Mouse (Mus musculus): ENCODE measurements around the gene Olfr466. TPM values are rescaled to one million over a fixed set of nuclear protein-coding genes. Genes with fewer than 3 reads are reported as not detected.

Olfr466 gene
- polyA plus RNA-seq, 1 experiment from 2014 or later = not detected

DNA sequence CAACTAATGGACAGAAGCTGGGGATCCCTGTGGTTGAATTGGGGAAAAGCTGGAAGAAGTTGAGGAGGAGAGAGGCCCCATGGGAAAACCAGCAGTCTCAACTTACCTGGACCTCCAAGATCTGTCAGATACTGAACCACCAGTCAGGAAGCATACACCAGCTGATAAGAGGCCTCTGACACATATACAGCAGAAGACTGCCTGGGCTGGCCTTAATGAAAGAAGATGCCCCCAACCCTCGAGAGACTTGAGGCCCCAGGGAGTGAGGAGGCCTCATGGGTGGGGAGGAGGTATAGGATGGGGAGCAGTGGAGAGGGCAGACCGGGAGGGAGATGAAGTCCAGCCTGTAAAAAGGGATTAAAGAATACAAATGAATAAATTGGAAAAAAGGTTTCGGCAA lies 29.1 kb upstream of the Olfr466 start:
- TF ChIP-seq EP300 (IDR thresholded peaks at IDR 0.05; ENCODE audit: low read depth) (no peak), CTCF (IDR thresholded peaks at IDR 0.05; ENCODE audit: low read depth) (no peak)

DNA sequence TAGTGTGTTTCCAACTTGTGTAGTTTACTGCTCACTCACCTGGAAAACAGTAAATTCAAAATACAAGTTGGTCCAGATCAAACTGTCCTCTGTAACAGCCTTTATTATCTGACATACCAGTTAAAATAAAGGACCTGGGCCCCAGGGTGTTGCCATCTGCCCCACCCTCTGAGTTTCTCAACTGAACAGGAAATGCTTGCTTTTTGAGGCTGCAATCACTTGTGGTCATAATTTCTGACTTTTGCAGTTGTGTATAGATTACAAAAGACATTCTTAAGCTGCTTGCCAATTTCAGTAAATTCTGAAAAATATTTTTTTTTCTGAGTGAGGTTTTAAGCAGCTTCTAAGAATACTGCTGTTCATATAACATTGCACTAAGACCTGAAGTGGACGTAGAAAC lies 27.9 kb upstream of the Olfr466 start:
- no peaks in the 10 kb centered on the region for H3K27me3 ChIP-seq (ENCODE audit: insufficient read depth, low read length)
- H3K27ac ChIP-seq (ENCODE audit: low read depth) = peak overlapping the region; percentile 53
- H3K4me3 ChIP-seq (ENCODE audit: low read depth, low read length) = no peak overlapping the region
- H3K9me3 ChIP-seq (ENCODE audit: low read length) = no peaks in the 10 kb centered on the region
- no peak for DNase-seq
- 0 out of 2 replicates have a peak, but pooled peaks cover 2% of the 10 kb centered on the region for H3K4me1 ChIP-seq (ENCODE audit: insufficient read depth)
- H3K9ac ChIP-seq (replicated peaks) = no peak overlapping the region
- TF ChIP-seq CTCF (IDR thresholded peaks at IDR 0.05; ENCODE audit: low read depth) (no peak), EP300 (IDR thresholded peaks at IDR 0.05; ENCODE audit: low read depth) (peak; percentile 89)
- WGBS (ENCODE audit: insufficient replicate concordance) = 44% methylated on average over 1 of the region's 1 CpGs
- no peaks in the 10 kb centered on the region for H3K36me3 ChIP-seq (replicated peaks; ENCODE audit: insufficient read depth, low read length)
- no peak overlapping the region; the same call in 1 of the 2 replicates for H3K4me2 ChIP-seq (ENCODE audit: low read depth, low read length)
- ATAC-seq = peak; percentile 85

More for the DNA sequence above, 29.1 kb upstream of the Olfr466 start:
- ATAC-seq (no peak), DNase-seq (no peak)
- H3K9me3 ChIP-seq (ENCODE audit: low read length) = no peaks in the 10 kb centered on the region
- H3K27me3 ChIP-seq (ENCODE audit: insufficient read depth, low read length) = no peaks in the 10 kb centered on the region
- H3K9ac ChIP-seq (replicated peaks) = no peak overlapping the region
- H3K4me3 ChIP-seq (ENCODE audit: low read depth, low read length) = no peak overlapping the region
- no peaks in the 10 kb centered on the region for H3K36me3 ChIP-seq (replicated peaks; ENCODE audit: insufficient read depth, low read length)
- WGBS (ENCODE audit: insufficient replicate concordance) = 56% methylated on average over 3 of the region's 3 CpGs
- 0 out of 2 replicates have a peak, but pooled peaks cover 2% of the 10 kb centered on the region for H3K4me1 ChIP-seq (ENCODE audit: insufficient read depth)
- H3K4me2 ChIP-seq (ENCODE audit: low read depth, low read length) = no peak overlapping the region
- no peak overlapping the region for H3K27ac ChIP-seq (ENCODE audit: low read depth)

GRCm38 (mm10) chr13:65127063-65127847 lies 22.8 kb upstream of the Olfr466 start:
- H3K9ac ChIP-seq (replicated peaks) = no peak overlapping the region
- no peaks in the 10 kb centered on the region for H3K27me3 ChIP-seq (ENCODE audit: insufficient read depth, low read length)
- H3K27ac ChIP-seq (ENCODE audit: low read depth) = no peak overlapping the region
- H3K4me3 ChIP-seq (ENCODE audit: low read depth, low read length) = no peak overlapping the region
- TF ChIP-seq CTCF (IDR thresholded peaks at IDR 0.05; ENCODE audit: low read depth) (peak; percentile 62), EP300 (IDR thresholded peaks at IDR 0.05; ENCODE audit: low read depth) (no peak)
- DNase-seq (no peak), ATAC-seq (peak; percentile 47)
- H3K4me1 ChIP-seq (ENCODE audit: insufficient read depth) = 0 out of 2 replicates have a peak, but pooled peaks cover 2% of the 10 kb centered on the region
- no peaks in the 10 kb centered on the region for H3K9me3 ChIP-seq (ENCODE audit: low read length)
- WGBS (ENCODE audit: insufficient replicate concordance) = 43% methylated on average over 3 of the region's 3 CpGs
- H3K36me3 ChIP-seq (replicated peaks; ENCODE audit: insufficient read depth, low read length) = no peaks in the 10 kb centered on the region
- H3K4me2 ChIP-seq (ENCODE audit: low read depth, low read length) = no peak overlapping the region

- 69% methylated on average over 4 of the region's 4 CpGs for WGBS (ENCODE audit: insufficient replicate concordance)
These were observed 12.3 kb upstream of the Olfr466 start, which contains the start of gene Olfr465-ps1 for GRCm38 (mm10) chr13:65137789-65138188. Olfr465-ps1 (plus strand) TSS chr13:65138089.

GRCm38 (mm10) chr13:65174102-65174501 lies 24.1 kb downstream of the Olfr466 start:
- no peak overlapping the region for H3K9ac ChIP-seq (replicated peaks)
- no peaks in the 10 kb centered on the region for H3K9me3 ChIP-seq (ENCODE audit: low read length)
- H3K27ac ChIP-seq (ENCODE audit: low read depth) = no peak overlapping the region
- H3K4me3 ChIP-seq (ENCODE audit: low read depth, low read length) = no peak overlapping the region
- no peaks in the 10 kb centered on the region for H3K27me3 ChIP-seq (ENCODE audit: insufficient read depth, low read length)
- TF ChIP-seq EP300 (IDR thresholded peaks at IDR 0.05; ENCODE audit: low read depth) (no peak), CTCF (IDR thresholded peaks at IDR 0.05; ENCODE audit: low read depth) (no peak)
- no peaks in the 10 kb centered on the region for H3K36me3 ChIP-seq (replicated peaks; ENCODE audit: insufficient read depth, low read length)
- H3K4me2 ChIP-seq (ENCODE audit: low read depth, low read length) = no peak overlapping the region
- H3K4me1 ChIP-seq (ENCODE audit: insufficient read depth) = peaks cover 5% of the 10 kb centered on the region; the same call in 1 of the 2 replicates
- no peak for ATAC-seq
- no peak for DNase-seq
- 56% methylated on average over 3 of the region's 3 CpGs for WGBS (ENCODE audit: insufficient replicate concordance)

More at GRCm38 (mm10) chr13:65137789-65138188, 12.3 kb upstream of the Olfr466 start, which contains the start of gene Olfr465-ps1:
- no peaks in the 10 kb centered on the region for H3K9me3 ChIP-seq (ENCODE audit: low read length)
- H3K4me3 ChIP-seq (ENCODE audit: low read depth, low read length) = no peak within 1 kb of the TSS
- no peaks in the 10 kb centered on the region for H3K4me1 ChIP-seq (ENCODE audit: insufficient read depth)
- H3K9ac ChIP-seq (replicated peaks) = no peak within 1 kb of the TSS
- no peak within 1 kb of the TSS for H3K27ac ChIP-seq (ENCODE audit: low read depth)
- no peak for TF ChIP-seq EP300 (IDR thresholded peaks at IDR 0.05; ENCODE audit: low read depth)
- no peak for TF ChIP-seq CTCF (IDR thresholded peaks at IDR 0.05; ENCODE audit: low read depth)
- no peaks in the 10 kb centered on the region for H3K36me3 ChIP-seq (replicated peaks; ENCODE audit: insufficient read depth, low read length)
- H3K27me3 ChIP-seq (ENCODE audit: insufficient read depth, low read length) = no peaks in the 10 kb centered on the region
- ATAC-seq = no peak
- H3K4me2 ChIP-seq (ENCODE audit: low read depth, low read length) = no peak within 1 kb of the TSS
- no peak for DNase-seq

DNA sequence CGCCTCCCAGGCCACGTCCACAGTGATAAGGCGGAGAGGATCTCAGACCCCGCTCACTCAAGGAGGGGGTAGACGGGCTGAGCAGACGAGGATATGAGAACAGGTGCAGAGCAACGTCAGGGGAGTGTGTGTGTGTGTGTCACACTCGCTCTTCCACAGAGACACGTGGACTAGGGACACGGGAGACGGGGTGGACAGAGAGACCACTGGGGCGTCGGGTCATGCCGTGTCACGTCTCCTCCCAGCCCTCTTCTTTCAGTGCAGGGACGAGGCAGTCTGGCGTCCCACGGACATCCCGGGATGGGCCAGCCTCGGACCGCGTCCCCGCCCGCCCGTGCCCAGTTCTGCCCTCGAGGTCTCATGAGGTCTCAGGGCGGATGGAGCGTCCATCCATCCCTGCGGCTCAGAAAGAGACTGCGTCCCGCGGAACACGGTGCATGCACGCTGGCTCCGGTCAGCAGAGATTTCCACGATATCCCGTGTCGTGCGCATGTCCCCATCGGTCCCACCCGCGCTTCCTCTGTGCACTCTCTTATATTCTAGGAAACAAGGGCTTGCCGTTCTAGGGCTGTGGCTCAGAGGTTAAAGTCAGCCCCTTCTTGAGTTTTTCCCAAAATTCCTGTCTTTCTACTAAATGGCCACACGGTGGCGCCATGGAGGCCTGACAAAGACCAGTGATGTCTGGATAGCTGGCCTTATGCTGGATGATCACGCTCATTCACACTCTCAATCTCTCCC lies 25.9 kb downstream of the Olfr466 start:
- WGBS (ENCODE audit: insufficient replicate concordance) = 20% methylated on average over 43 of the region's 46 CpGs
- Histone ChIP-seq H3K4me3 (ENCODE audit: low read depth, low read length) (peak overlapping the region; percentile 17; the same call in 1 of the 2 replicates), H3K4me2 (ENCODE audit: low read depth, low read length) (peak overlapping the region; percentile 66), H3K9me3 (ENCODE audit: low read length) (no peaks in the 10 kb centered on the region), H3K27ac (ENCODE audit: low read depth) (no peak overlapping the region), H3K9ac (replicated peaks) (no peak overlapping the region; the same call in 1 of the 2 replicates), H3K36me3 (replicated peaks; ENCODE audit: insufficient read depth, low read length) (no peaks in the 10 kb centered on the region), H3K27me3 (ENCODE audit: insufficient read depth, low read length) (no peaks in the 10 kb centered on the region), H3K4me1 (ENCODE audit: insufficient read depth) (peaks cover 5% of the 10 kb centered on the region; the same call in 1 of the 2 replicates)
- no peak for TF ChIP-seq EP300 (IDR thresholded peaks at IDR 0.05; ENCODE audit: low read depth)
- TF ChIP-seq CTCF (IDR thresholded peaks at IDR 0.05; ENCODE audit: low read depth) = peak; percentile 77
- peak; percentile 59 for ATAC-seq
- DNase-seq = peak; percentile 56

Measured in liver, postnatal 0 days (tissue).